Mouse (Mus musculus) stomach, postnatal 0 days (tissue): Measurements from ENCODE around the gene Nudt16l1.

Experiments used
- CTCF ChIP-seq: IDR thresholded peaks from 2 replicates; pipeline ENCODE4 v1.5.1; 2016; ENCODE audit warnings: antibody characterized with exemption, low read depth, mild to moderate bottlenecking, moderate library complexity
- EP300 ChIP-seq: optimal IDR thresholded peaks from 2 replicates; pipeline ENCODE3; 2016; ENCODE audit warnings: antibody characterized with exemption

DNA sequence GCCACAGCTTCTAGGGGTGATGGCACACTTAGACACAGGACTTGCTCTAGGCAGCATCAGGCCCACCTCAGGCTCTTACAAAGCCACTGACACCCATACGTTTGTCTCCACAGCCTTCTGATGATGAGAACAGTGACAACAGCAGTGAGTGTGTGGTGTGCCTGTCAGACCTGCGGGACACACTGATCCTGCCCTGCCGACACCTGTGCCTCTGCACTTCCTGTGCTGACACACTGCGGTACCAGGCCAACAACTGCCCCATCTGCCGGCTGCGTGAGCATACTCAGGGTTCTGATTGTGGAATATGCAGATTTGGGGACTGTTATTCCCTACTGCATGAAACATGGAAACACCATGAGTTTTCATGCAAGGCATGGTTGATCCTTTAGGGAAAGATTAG is 16.1 kb upstream of the Nudt16l1 start:
- TF ChIP-seq CTCF (no peak), EP300 (no peak)
